Mouse (Mus musculus): ENCODE measurements around the gene Gm16427. TPM values are rescaled to one million over a fixed set of nuclear protein-coding genes. Genes with fewer than 3 reads are reported as not detected.
"Not testable (repeated sequence)": the region's sequence is repeated elsewhere in the genome, so short reads cannot be mapped to it uniquely, and the experiment has no call there.

Gene Gm16427
- not detected in 2 replicates for polyA plus RNA-seq (2012; ENCODE audit: insufficient read depth, insufficient read length, missing spikeins)

- not testable (repeated sequence) for H3K4me3 ChIP-seq (ENCODE audit: insufficient read depth, low read length); H3K27ac ChIP-seq (ENCODE audit: insufficient read depth, low read depth, low read length); H3K4me1 ChIP-seq (ENCODE audit: control insufficient read depth, insufficient read depth, low read length)
Measured at GRCm38 (mm10) chr5:93540100-93540499, at the start of gene Gm16427. Gene Gm16427, minus strand, starts transcription at chr5:93540200.

Other genes starting within 250 kb of the Gm16427 start
- gene C87414, start 131.4 kb upstream of the Gm16427 start, polyA plus RNA-seq (2012; ENCODE audit: insufficient read depth, insufficient read length, missing spikeins), result 1.4 TPM in 1 of 2 replicates, not detected in the other

Measured in bone marrow macrophage, adult 2 months (primary cell).